Mouse (Mus musculus): ENCODE data around the gene Bcl2l11.
"Not testable (repeated sequence)": the region's sequence is repeated elsewhere in the genome, so short reads cannot be mapped to it uniquely, and the experiment has no call there.

DNA sequence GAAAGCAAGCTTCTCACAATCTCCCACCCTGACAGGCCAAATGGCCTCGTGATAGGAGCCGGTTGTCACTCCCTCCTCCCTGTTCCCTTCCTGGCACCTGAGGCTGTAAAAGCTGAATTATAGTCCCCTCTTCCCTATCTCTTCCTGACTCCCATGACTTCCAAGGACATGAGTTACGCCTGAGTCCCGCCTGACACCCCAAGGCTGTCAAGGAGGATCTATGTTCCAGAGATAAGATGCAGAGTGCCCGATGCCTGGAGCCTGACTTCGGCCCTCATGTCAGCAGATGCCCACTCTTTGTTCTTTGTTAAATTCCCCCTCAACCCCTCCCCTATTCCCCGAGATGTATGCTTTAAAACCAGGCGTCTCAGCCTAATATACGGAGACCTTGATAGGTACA is 56.3 kb downstream of the Bcl2l11 start:
- TF ChIP-seq CTCF (conservative IDR thresholded peaks at IDR 0.05; ENCODE audit: insufficient read depth, insufficient read length, low read depth, low read length); POLR2A (IDR thresholded peaks at IDR 0.05; ENCODE audit: low read depth, low read length): not testable (repeated sequence)

All from kidney, adult 2 months (tissue).